Mouse (Mus musculus) testis, adult 2 months (tissue): ENCODE data around the gene Tjp1. TPM values are rescaled to one million over a fixed set of nuclear protein-coding genes. Genes with fewer than 3 reads are reported as not detected.

Experiments
- H3K27ac ChIP-seq: fragments of 200-500 bp; 2 replicates; pipeline ENCODE4 v1.5.1; 2012; ENCODE audit warnings: low read depth, low read length; ENCODE audit not compliant: control insufficient read depth, insufficient read depth
- H3K27me3 ChIP-seq: fragments of 200-500 bp; 2 replicates; pipeline ENCODE4 v1.6.1; 2012; ENCODE audit warnings: mild to moderate bottlenecking, low read length, moderate library complexity; ENCODE audit not compliant: control insufficient read depth, insufficient read depth
- H3K36me3 ChIP-seq: fragments of 200-500 bp; 2 replicates; pipeline ENCODE4 v1.6.1; 2012; ENCODE audit warnings: mild to moderate bottlenecking, low read length; ENCODE audit not compliant: control insufficient read depth, insufficient read depth
- H3K4me1 ChIP-seq: fragments of 200-500 bp; 2 replicates; pipeline ENCODE4 v1.6.1; 2012; ENCODE audit warnings: low read length; ENCODE audit not compliant: control insufficient read depth, insufficient read depth
- H3K4me3 ChIP-seq: fragments of 200-500 bp; 2 replicates; pipeline ENCODE4 v1.5.1; 2012; ENCODE audit warnings: low read depth, mild to moderate bottlenecking, low read length, moderate library complexity, mixed read lengths; ENCODE audit not compliant: control insufficient read depth
- CTCF ChIP-seq: fragments of 200-500 bp; IDR thresholded peaks from 2 replicates; pipeline ENCODE4 v1.5.1; 2012; ENCODE audit warnings: low read depth, mild to moderate bottlenecking, inconsistent platforms, low read length, moderate library complexity; ENCODE audit not compliant: control insufficient read depth, insufficient read depth, insufficient replicate concordance
- POLR2A ChIP-seq: fragments of 200-500 bp; IDR thresholded peaks from 2 replicates; pipeline ENCODE4 v1.6.1; 2012; ENCODE audit warnings: low read depth, mild to moderate bottlenecking, inconsistent platforms, low read length, moderate library complexity; ENCODE audit not compliant: control insufficient read depth
- polyA plus RNA-seq: library from polyadenylated mRNA; depleted of rRNA; stranded (reverse); fragments of >200 nt; gene quantifications from 2 replicates; pipeline ENCODE4 v1.2.3, GENCODE M21; 2012

Tjp1 gene
- polyA plus RNA-seq, 1 experiment: 29.3 TPM

GRCm38 (mm10) chr7:65395891-65396290 is 131.7 kb downstream of the Tjp1 start:
- Histone ChIP-seq H3K27me3 (no peaks in the 10 kb centered on the region), H3K36me3 (no peaks in the 10 kb centered on the region), H3K4me3 (no peak overlapping the region), H3K27ac (no peak overlapping the region), H3K4me1 (peaks cover 3% of the 10 kb centered on the region)
- TF ChIP-seq CTCF (no peak), POLR2A (no peak)

- Histone ChIP-seq H3K4me3 (no peak overlapping the region), H3K27me3 (no peaks in the 10 kb centered on the region), H3K27ac (no peak overlapping the region)
Measured at GRCm38 (mm10) chr7:65395166-65395565, 132.4 kb downstream of the Tjp1 start.

GRCm38 (mm10) chr7:65394672-65395071 is 132.9 kb downstream of the Tjp1 start:
- Histone ChIP-seq H3K4me1 (peaks cover 3% of the 10 kb centered on the region), H3K27ac (no peak overlapping the region), H3K27me3 (no peaks in the 10 kb centered on the region), H3K4me3 (no peak overlapping the region), H3K36me3 (no peaks in the 10 kb centered on the region)
- TF ChIP-seq POLR2A: no peak
- no peak for TF ChIP-seq CTCF

More at GRCm38 (mm10) chr7:65395166-65395565, 132.4 kb downstream of the Tjp1 start:
- Histone ChIP-seq H3K36me3 (no peaks in the 10 kb centered on the region), H3K4me1 (peaks cover 3% of the 10 kb centered on the region)
- TF ChIP-seq POLR2A (no peak), CTCF (no peak)

GRCm38 (mm10) chr7:65393704-65394452 is 133.7 kb downstream of the Tjp1 start:
- H3K36me3 ChIP-seq: no peaks in the 10 kb centered on the region
- H3K4me1 ChIP-seq: peaks cover 3% of the 10 kb centered on the region
- TF ChIP-seq CTCF: no peak
- no peak for TF ChIP-seq POLR2A
- no peaks in the 10 kb centered on the region for H3K27me3 ChIP-seq
- H3K4me3 ChIP-seq: no peak overlapping the region
- no peak overlapping the region for H3K27ac ChIP-seq

GRCm38 (mm10) chr7:65392986-65393385 is 134.6 kb downstream of the Tjp1 start:
- Histone ChIP-seq H3K4me3 (no peak overlapping the region), H3K27ac (no peak overlapping the region)
- TF ChIP-seq POLR2A (no peak), CTCF (no peak)

GRCm38 (mm10) chr7:65389539-65389938 is 138.0 kb downstream of the Tjp1 start:
- peaks cover 3% of the 10 kb centered on the region for H3K4me1 ChIP-seq
- no peaks in the 10 kb centered on the region for H3K27me3 ChIP-seq
- no peaks in the 10 kb centered on the region for H3K36me3 ChIP-seq
- TF ChIP-seq CTCF: no peak
- TF ChIP-seq POLR2A: no peak
- no peak overlapping the region for H3K27ac ChIP-seq
- H3K4me3 ChIP-seq: no peak overlapping the region

More at GRCm38 (mm10) chr7:65392986-65393385, 134.6 kb downstream of the Tjp1 start:
- Histone ChIP-seq H3K27me3 (no peaks in the 10 kb centered on the region), H3K4me1 (peaks cover 3% of the 10 kb centered on the region), H3K36me3 (no peaks in the 10 kb centered on the region)

- TF ChIP-seq POLR2A: no peak
- no peak for TF ChIP-seq CTCF
- no peak overlapping the region for H3K4me3 ChIP-seq
- no peaks in the 10 kb centered on the region for H3K36me3 ChIP-seq
- no peaks in the 10 kb centered on the region for H3K4me1 ChIP-seq
- no peaks in the 10 kb centered on the region for H3K27me3 ChIP-seq
- H3K27ac ChIP-seq: no peak overlapping the region
Measured at GRCm38 (mm10) chr7:65388243-65389013, 139.2 kb downstream of the Tjp1 start.
